Mouse (Mus musculus) hindbrain, postnatal 0 days (tissue): ENCODE measurements around the gene Lrba. TPM values are rescaled to one million over a fixed set of nuclear protein-coding genes. Genes with fewer than 3 reads are reported as not detected.
A peak's percentile ranks its signal among the peaks of the same experiment; 100 is the strongest.

ENCODE experiments used
- ATAC-seq: fragments of 200-750 bp; cut with Nextera tagmentation; 2 replicates; pipeline ENCODE4 v1.8.0; 2017; ENCODE audit warnings: mild to moderate bottlenecking, moderate TSS enrichment, moderate library complexity
- DNase-seq: peaks from one replicate; pipeline ENCODE4 v3.0.0-alpha.2; 2015; ENCODE audit warnings: low spot score
- H3K27ac ChIP-seq: fragments of 300-500 bp; sonication (generic); 2 replicates; pipeline ENCODE4 v1.5.1; 2014; ENCODE audit warnings: mild to moderate bottlenecking
- H3K27me3 ChIP-seq: fragments of 300-500 bp; sonication (generic); 2 replicates; pipeline ENCODE4 v1.6.1; 2014; ENCODE audit warnings: low read length, mixed read lengths; ENCODE audit not compliant: insufficient read depth
- H3K36me3 ChIP-seq: fragments of 300-500 bp; sonication (generic); 2 replicates; pipeline ENCODE4 v1.6.1; 2014; ENCODE audit warnings: low read length, mixed read lengths; ENCODE audit not compliant: insufficient read depth
- H3K4me1 ChIP-seq: fragments of 300-500 bp; sonication (generic); 2 replicates; pipeline ENCODE4 v1.6.1; 2014; ENCODE audit warnings: antibody characterized with exemption, low read length, mixed read lengths; ENCODE audit not compliant: insufficient read depth
- H3K4me2 ChIP-seq: fragments of 300-500 bp; sonication (generic); 2 replicates; pipeline ENCODE4 v1.6.1; 2014; ENCODE audit warnings: low read depth, mild to moderate bottlenecking, low read length, moderate library complexity, mixed read lengths
- H3K4me3 ChIP-seq: fragments of 300-500 bp; sonication (generic); 2 replicates; pipeline ENCODE4 v1.5.1; 2014; ENCODE audit warnings: low read length
- H3K9ac ChIP-seq: fragments of 300-500 bp; sonication (generic); replicated peaks from 2 replicates; pipeline ENCODE4 v1.6.1; 2014; ENCODE audit warnings: mild to moderate bottlenecking, low read length, moderate library complexity, mixed read lengths
- H3K9me3 ChIP-seq: fragments of 300-500 bp; sonication (generic); 2 replicates; pipeline ENCODE4 v1.6.1; 2016; ENCODE audit warnings: low read length, mixed read lengths
- CTCF ChIP-seq: IDR thresholded peaks from 2 replicates; pipeline ENCODE4 v1.5.1; 2016; ENCODE audit warnings: antibody characterized with exemption, control low read depth, low read depth
- WGBS: fragments of 180-500 bp; shearing (Covaris S2); extraction: QIAGEN DNeasy Blood & Tissue Kit; methylation state at CpG from one replicate; pipeline ENCODE4 v1.1.7; 2014; 5-methylcytosine and 5-hydroxymethylcytosine counted together
- polyA plus RNA-seq: library from polyadenylated mRNA; unstranded; fragments of >200 nt; fragmentation: Nextera tagmentation; extraction: Ambion mirVana; gene quantifications from 2 replicates; pipeline ENCODE4 v1.2.1, GENCODE M21; 2015
- total RNA-seq: library from RNA; depleted of rRNA; stranded (reverse); fragments of >200 nt; gene quantifications from 2 replicates; pipeline ENCODE4 v1.2.3, GENCODE M21; 2014

Gene Lrba
- total and polyA plus RNA-seq, 2 experiments from 2014 or later: 5.5 to 36.6 TPM

- TF ChIP-seq CTCF: no peak
These were observed 22.8 kb upstream of the Lrba start for GRCm38 (mm10) chr3:86201645-86202175.

GRCm38 (mm10) chr3:86202449-86202848 is 22.0 kb upstream of the Lrba start:
- Histone ChIP-seq H3K9me3 (no peaks in the 10 kb centered on the region), H3K27me3 (no peaks in the 10 kb centered on the region), H3K27ac (no peak overlapping the region), H3K36me3 (no peaks in the 10 kb centered on the region), H3K4me3 (no peak overlapping the region), H3K4me2 (no peak overlapping the region), H3K9ac (no peak overlapping the region), H3K4me1 (no peaks in the 10 kb centered on the region)
- DNase-seq (no peak), ATAC-seq (no peak)
- no peak for TF ChIP-seq CTCF
- WGBS: 90% methylated on average over 3 of the region's 3 CpGs

More at GRCm38 (mm10) chr3:86201645-86202175, 22.8 kb upstream of the Lrba start:
- Histone ChIP-seq H3K4me3 (no peak overlapping the region), H3K4me1 (no peaks in the 10 kb centered on the region), H3K27ac (no peak overlapping the region), H3K9me3 (no peaks in the 10 kb centered on the region), H3K36me3 (no peaks in the 10 kb centered on the region), H3K4me2 (no peak overlapping the region), H3K9ac (no peak overlapping the region), H3K27me3 (no peaks in the 10 kb centered on the region)
- 91% methylated on average over 1 of the region's 1 CpGs for WGBS
- no peak for DNase-seq
- ATAC-seq: no peak

GRCm38 (mm10) chr3:86204608-86205358 is 19.7 kb upstream of the Lrba start:
- no peaks in the 10 kb centered on the region for H3K36me3 ChIP-seq
- no peak overlapping the region for H3K27ac ChIP-seq
- H3K4me2 ChIP-seq: no peak overlapping the region
- peak; percentile 37 for DNase-seq
- H3K9me3 ChIP-seq: no peaks in the 10 kb centered on the region
- ATAC-seq: no peak
- H3K4me1 ChIP-seq: no peaks in the 10 kb centered on the region
- H3K27me3 ChIP-seq: no peaks in the 10 kb centered on the region
- no peak overlapping the region for H3K9ac ChIP-seq
- WGBS: 59% methylated on average over 6 of the region's 6 CpGs
- no peak for TF ChIP-seq CTCF
- H3K4me3 ChIP-seq: no peak overlapping the region

DNA sequence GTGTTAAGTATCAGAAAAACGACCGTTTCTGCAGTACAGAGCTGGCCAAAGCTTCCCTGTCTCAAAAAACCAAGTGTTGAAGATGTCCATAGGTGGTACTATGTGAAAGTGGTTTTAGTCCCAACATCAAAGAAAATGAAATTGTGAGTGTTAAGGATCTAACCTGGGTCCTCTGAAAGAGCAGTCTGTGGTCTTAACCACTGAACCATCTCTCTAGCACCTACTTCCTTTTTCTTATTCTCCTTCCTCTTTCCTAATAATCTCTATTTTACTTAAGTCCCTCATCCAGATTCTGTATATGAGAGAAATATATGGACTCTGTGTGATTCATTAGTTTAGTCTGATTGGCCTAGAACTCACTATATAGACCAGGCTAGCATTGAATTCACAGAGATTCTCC is 17.9 kb upstream of the Lrba start:
- Histone ChIP-seq H3K27ac (no peak overlapping the region), H3K4me2 (no peak overlapping the region), H3K4me3 (no peak overlapping the region), H3K27me3 (no peaks in the 10 kb centered on the region), H3K9ac (no peak overlapping the region), H3K4me1 (no peaks in the 10 kb centered on the region), H3K36me3 (no peaks in the 10 kb centered on the region), H3K9me3 (no peaks in the 10 kb centered on the region)
- no peak for DNase-seq
- 86% methylated on average over 2 of the region's 2 CpGs for WGBS
- TF ChIP-seq CTCF: no peak
- no peak for ATAC-seq

DNA sequence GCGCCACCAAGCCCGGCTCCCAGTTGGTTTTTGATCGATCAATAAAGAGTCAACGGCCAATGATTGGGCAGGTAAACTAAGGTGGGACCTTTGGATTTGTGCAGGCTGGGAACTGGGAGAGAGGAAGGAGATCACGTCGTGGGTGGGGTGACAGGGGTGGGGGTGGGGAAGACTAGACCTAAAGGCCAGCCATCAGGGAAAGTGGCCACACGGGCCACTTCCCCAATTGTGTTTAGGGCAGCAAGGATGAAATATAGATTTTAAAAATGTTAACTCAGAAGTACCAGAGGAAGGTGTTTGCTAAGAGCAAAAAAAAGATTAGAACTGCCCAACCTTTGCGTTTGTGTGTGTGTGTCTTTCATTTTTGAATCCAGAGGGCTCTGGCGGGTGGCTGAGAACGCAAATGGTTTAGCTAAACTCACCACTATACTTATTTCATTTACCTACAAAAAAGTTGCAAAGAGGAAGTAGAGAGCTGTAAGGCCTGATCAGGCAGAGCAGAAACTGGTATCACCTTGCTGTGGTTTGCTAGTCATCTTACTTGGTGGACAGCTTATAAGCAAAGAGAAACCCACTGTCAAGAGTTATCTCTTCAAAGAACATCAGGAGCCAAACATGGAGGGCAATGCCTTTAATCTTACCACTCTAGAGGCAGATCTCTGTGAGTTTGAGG is 14.1 kb upstream of the Lrba start:
- Histone ChIP-seq H3K4me3 (no peak overlapping the region), H3K4me1 (no peaks in the 10 kb centered on the region), H3K9ac (no peak overlapping the region), H3K4me2 (no peak overlapping the region), H3K27me3 (no peaks in the 10 kb centered on the region), H3K36me3 (no peaks in the 10 kb centered on the region), H3K9me3 (no peaks in the 10 kb centered on the region), H3K27ac (no peak overlapping the region)
- WGBS: 96% methylated on average over 10 of the region's 10 CpGs
- DNase-seq (no peak), ATAC-seq (no peak)
- no peak for TF ChIP-seq CTCF

GRCm38 (mm10) chr3:86210959-86211358 is 13.5 kb upstream of the Lrba start:
- Histone ChIP-seq H3K4me1 (no peaks in the 10 kb centered on the region), H3K36me3 (no peaks in the 10 kb centered on the region), H3K4me2 (no peak overlapping the region), H3K27me3 (no peaks in the 10 kb centered on the region), H3K4me3 (no peak overlapping the region), H3K9me3 (no peaks in the 10 kb centered on the region), H3K9ac (no peak overlapping the region), H3K27ac (no peak overlapping the region)
- no peak for TF ChIP-seq CTCF
- ATAC-seq (no peak), DNase-seq (no peak)
- 92% methylated on average over 3 of the region's 3 CpGs for WGBS

DNA sequence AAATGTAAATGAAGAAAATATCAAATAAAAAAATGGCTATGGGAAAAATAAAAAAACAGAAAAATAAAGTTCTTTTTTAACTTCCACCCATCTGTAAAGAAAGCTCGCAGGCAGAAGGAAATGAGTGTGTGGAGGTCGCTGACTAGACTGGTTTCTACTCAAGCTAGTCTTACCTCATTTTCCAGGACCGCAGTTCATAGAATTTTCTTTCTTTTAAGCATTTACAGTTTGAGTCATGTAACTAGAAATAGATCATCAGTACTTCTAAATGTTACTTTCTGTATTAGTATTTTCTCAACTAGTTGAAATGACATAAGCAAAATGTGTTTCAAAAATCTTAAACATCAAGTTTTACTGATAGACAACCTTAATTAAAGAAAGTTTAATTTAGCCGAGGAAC is 10.2 kb upstream of the Lrba start:
- no peak overlapping the region for H3K9ac ChIP-seq
- no peak overlapping the region for H3K4me2 ChIP-seq
- DNase-seq (no peak), ATAC-seq (no peak)
- H3K4me3 ChIP-seq: no peak overlapping the region
- no peaks in the 10 kb centered on the region for H3K36me3 ChIP-seq
- no peaks in the 10 kb centered on the region for H3K27me3 ChIP-seq
- no peak for TF ChIP-seq CTCF
- H3K9me3 ChIP-seq: no peaks in the 10 kb centered on the region
- H3K4me1 ChIP-seq: no peaks in the 10 kb centered on the region
- H3K27ac ChIP-seq: no peak overlapping the region
- 92% methylated on average over 4 of the region's 4 CpGs for WGBS
